Mouse (Mus musculus) lung, embryonic 14.5 days (tissue): ENCODE measurements around the gene Rxra. TPM values are rescaled to one million over a fixed set of nuclear protein-coding genes. Genes with fewer than 3 reads are reported as not detected.

Experiments
- ATAC-seq: fragments of 200-750 bp; cut with Nextera tagmentation; 2 replicates; pipeline ENCODE4 v1.8.0; 2017; ENCODE audit warnings: mild to moderate bottlenecking, moderate TSS enrichment, moderate library complexity; ENCODE audit not compliant: insufficient read depth
- DNase-seq: peaks from one replicate; pipeline ENCODE4 v3.0.0-alpha.2; 2015
- H3K27ac ChIP-seq: fragments of 300-500 bp; sonication (generic); 2 replicates; pipeline ENCODE4 v1.5.1; 2014; ENCODE audit warnings: low read depth, mild to moderate bottlenecking, moderate library complexity
- H3K27me3 ChIP-seq: fragments of 300-500 bp; sonication (generic); 2 replicates; pipeline ENCODE4 v1.6.1; 2014; ENCODE audit warnings: low read length, control low read depth; ENCODE audit not compliant: insufficient read depth
- H3K36me3 ChIP-seq: fragments of 300-500 bp; sonication (generic); 2 replicates; pipeline ENCODE4 v1.6.1; 2014; ENCODE audit warnings: control low read depth; ENCODE audit not compliant: insufficient read depth
- H3K4me1 ChIP-seq: fragments of 300-500 bp; sonication (generic); 2 replicates; pipeline ENCODE4 v1.6.1; 2014; ENCODE audit warnings: antibody characterized with exemption, control low read depth; ENCODE audit not compliant: insufficient read depth
- H3K4me2 ChIP-seq: fragments of 300-500 bp; sonication (generic); 2 replicates; pipeline ENCODE4 v1.6.1; 2014; ENCODE audit warnings: mild to moderate bottlenecking
- H3K4me3 ChIP-seq: fragments of 300-500 bp; sonication (generic); 2 replicates; pipeline ENCODE4 v1.5.1; 2014; ENCODE audit warnings: low read depth, low read length
- H3K9ac ChIP-seq: fragments of 300-500 bp; sonication (generic); 2 replicates; pipeline ENCODE4 v1.6.1; 2014
- H3K9me3 ChIP-seq: fragments of 300-500 bp; sonication (generic); 2 replicates; pipeline ENCODE4 v1.6.1; 2016; ENCODE audit warnings: low read depth, low read length, control low read depth
- CTCF ChIP-seq: IDR thresholded peaks from 2 replicates; pipeline ENCODE4 v1.5.1; 2016; ENCODE audit warnings: antibody characterized with exemption, low read depth
- WGBS: fragments of 180-500 bp; shearing (Covaris S2); extraction: QIAGEN DNeasy Blood & Tissue Kit; methylation state at CpG from one replicate; pipeline ENCODE4 v1.1.7; 2014; 5-methylcytosine and 5-hydroxymethylcytosine counted together
- polyA plus RNA-seq: library from polyadenylated mRNA; unstranded; fragments of >200 nt; fragmentation: Nextera tagmentation; extraction: Ambion mirVana; gene quantifications from 2 replicates; pipeline ENCODE4 v1.2.1, GENCODE M21; 2014

Gene Rxra
- polyA plus RNA-seq, 1 experiment from 2014 or later: 10.3 TPM

DNA sequence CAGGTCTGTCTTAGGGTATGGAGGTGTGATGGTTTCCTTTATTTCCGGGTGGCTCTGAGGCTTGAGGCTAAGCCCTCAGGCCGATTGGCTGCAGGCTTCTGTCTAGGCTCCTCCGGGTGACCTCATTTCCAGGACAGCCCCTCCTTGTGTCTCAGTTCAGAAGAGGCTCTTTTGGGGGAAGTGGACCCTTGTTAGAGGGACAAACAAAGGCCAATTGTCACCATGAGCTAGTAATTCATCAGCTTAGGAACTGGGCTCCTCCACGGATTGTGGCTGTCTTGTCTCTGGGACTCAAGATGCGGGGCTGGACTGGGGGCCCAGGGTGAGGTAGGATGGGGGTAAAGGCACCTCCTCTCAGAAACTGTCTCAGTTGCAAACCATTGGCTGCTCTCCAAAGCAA lies 5.5 kb upstream of the Rxra start:
- no peak overlapping the region for H3K4me2 ChIP-seq
- no peak for ATAC-seq

GRCm38 (mm10) chr2:27671633-27672091 lies 4.6 kb upstream of the Rxra start:
- no peaks in the 10 kb centered on the region for H3K36me3 ChIP-seq
- no peaks in the 10 kb centered on the region for H3K9me3 ChIP-seq
- no peak for TF ChIP-seq CTCF
- ATAC-seq (peak; percentile 26; the same call in 1 of the 2 replicates), DNase-seq (peak; percentile 78)
- peak overlapping the region; percentile 65 for H3K27ac ChIP-seq
- 15% methylated on average over 3 of the region's 3 CpGs for WGBS
- no peak overlapping the region for H3K9ac ChIP-seq
- peaks cover 22% of the 10 kb centered on the region; the same call in 1 of the 2 replicates for H3K4me1 ChIP-seq
- H3K27me3 ChIP-seq: no peaks in the 10 kb centered on the region
- peak overlapping the region; percentile 8; the same call in 1 of the 2 replicates for H3K4me2 ChIP-seq
- H3K4me3 ChIP-seq: no peak overlapping the region

More for the DNA sequence above, 5.5 kb upstream of the Rxra start:
- WGBS: 29% methylated on average over 5 of the region's 5 CpGs
- peak; percentile 32 for DNase-seq
- Histone ChIP-seq H3K9ac (no peak overlapping the region), H3K36me3 (no peaks in the 10 kb centered on the region), H3K4me3 (no peak overlapping the region), H3K27ac (peak overlapping the region; percentile 26), H3K9me3 (no peaks in the 10 kb centered on the region), H3K27me3 (no peaks in the 10 kb centered on the region), H3K4me1 (peaks cover 26% of the 10 kb centered on the region; the same call in 1 of the 2 replicates)
- TF ChIP-seq CTCF: no peak

DNA sequence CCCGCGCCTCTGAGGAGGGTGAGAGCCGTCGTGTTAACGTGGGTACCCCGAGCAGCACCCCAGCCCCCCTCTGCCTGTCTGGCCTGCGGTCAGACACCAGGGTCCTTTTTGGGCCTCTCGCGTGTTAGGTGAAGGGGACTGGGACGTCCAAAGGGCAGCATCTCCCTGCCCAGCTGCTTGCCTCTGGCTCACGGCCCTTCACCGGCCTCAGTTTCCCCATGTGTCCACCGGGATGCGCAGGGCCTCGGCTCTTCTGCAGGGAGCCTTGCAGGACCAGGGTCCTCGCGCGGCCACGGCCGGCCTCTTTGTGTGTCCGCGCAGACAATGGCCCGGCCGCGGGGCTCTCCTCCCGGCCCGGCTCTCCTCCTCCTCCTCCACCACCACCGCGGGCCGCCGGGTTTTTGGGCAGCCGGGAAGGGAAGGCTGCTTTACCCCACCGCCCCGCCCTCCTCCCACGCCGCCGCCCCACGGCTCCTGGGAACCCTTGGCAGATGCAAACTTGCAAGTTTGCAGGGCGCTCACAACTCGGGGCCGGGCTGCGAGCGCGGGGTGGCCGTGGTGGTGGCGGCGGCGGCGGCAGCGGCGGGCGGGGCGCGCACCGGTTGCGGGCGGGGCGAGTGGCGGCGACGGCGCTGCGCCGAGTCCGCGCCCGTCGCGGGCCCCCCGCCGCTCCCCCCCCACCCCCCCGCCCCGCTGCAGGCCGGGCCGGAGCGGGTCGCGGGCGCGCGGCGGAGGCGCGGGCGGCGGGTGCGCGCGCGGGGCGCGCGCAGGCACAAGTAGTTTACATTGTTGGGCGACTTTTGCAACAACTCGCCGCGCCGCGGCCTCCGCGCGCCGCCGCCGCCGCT lies 462 bp downstream of the Rxra start:
- Histone ChIP-seq H3K4me1 (peaks cover 41% of the 10 kb centered on the region), H3K9me3 (no peaks in the 10 kb centered on the region), H3K27ac (peak overlapping the region; percentile 98), H3K4me2 (peak overlapping the region; percentile 98), H3K4me3 (peak overlapping the region; percentile 90), H3K27me3 (no peaks in the 10 kb centered on the region), H3K9ac (peak overlapping the region; percentile 95), H3K36me3 (no peaks in the 10 kb centered on the region)
- WGBS: under 1% methylated on average over 59 of the region's 106 CpGs
- ATAC-seq: peak; percentile 42
- DNase-seq: peak; percentile 83
- TF ChIP-seq CTCF: no peak

GRCm38 (mm10) chr2:27677411-27678310 lies 1.4 kb downstream of the Rxra start:
- H3K9me3 ChIP-seq: no peaks in the 10 kb centered on the region
- WGBS: under 1% methylated on average over 67 of the region's 77 CpGs
- peak overlapping the region; percentile 95 for H3K9ac ChIP-seq
- peak; percentile 28 for ATAC-seq
- peak overlapping the region; percentile 98 for H3K27ac ChIP-seq
- H3K36me3 ChIP-seq: no peaks in the 10 kb centered on the region
- peak overlapping the region; percentile 90 for H3K4me3 ChIP-seq
- DNase-seq: peak; percentile 64
- peak overlapping the region; percentile 98 for H3K4me2 ChIP-seq
- no peak for TF ChIP-seq CTCF
- H3K4me1 ChIP-seq: peaks cover 39% of the 10 kb centered on the region
- H3K27me3 ChIP-seq: no peaks in the 10 kb centered on the region

GRCm38 (mm10) chr2:27678331-27678730 lies 2.1 kb downstream of the Rxra start:
- whole genome bisulfite sequencing: 22% methylated on average over 4 of the region's 4 CpGs
- H3K4me1 ChIP-seq: peaks cover 39% of the 10 kb centered on the region

GRCm38 (mm10) chr2:27678836-27679480 lies 2.7 kb downstream of the Rxra start:
- Histone ChIP-seq H3K9ac (peak overlapping the region; percentile 95), H3K9me3 (no peaks in the 10 kb centered on the region), H3K4me2 (peak overlapping the region; percentile 98), H3K4me3 (peak overlapping the region; percentile 90), H3K36me3 (no peaks in the 10 kb centered on the region), H3K4me1 (peaks cover 39% of the 10 kb centered on the region), H3K27ac (peak overlapping the region; percentile 74), H3K27me3 (no peaks in the 10 kb centered on the region)
- ATAC-seq (no peak), DNase-seq (no peak)
- WGBS: 22% methylated on average over 7 of the region's 7 CpGs
- no peak for TF ChIP-seq CTCF

More at GRCm38 (mm10) chr2:27678331-27678730, 2.1 kb downstream of the Rxra start:
- H3K4me3 ChIP-seq: peak overlapping the region; percentile 90
- no peak overlapping the region for H3K27ac ChIP-seq
- DNase-seq: no peak
- no peak for ATAC-seq
- H3K9me3 ChIP-seq: no peaks in the 10 kb centered on the region
- H3K36me3 ChIP-seq: no peaks in the 10 kb centered on the region
- H3K27me3 ChIP-seq: no peaks in the 10 kb centered on the region
- H3K4me2 ChIP-seq: peak overlapping the region; percentile 98
- peak overlapping the region; percentile 95 for H3K9ac ChIP-seq
- no peak for TF ChIP-seq CTCF
